Mouse (Mus musculus) layer of hippocampus, adult 11-12 months (tissue): Measurements from ENCODE around the gene Snx6.
"Not testable (repeated sequence)": the region's sequence is repeated elsewhere in the genome, so short reads cannot be mapped to it uniquely, and the experiment has no call there.

Experiments
- DNase-seq: peaks from one replicate; pipeline ENCODE4 v3.0.0; 2022; ENCODE audit warnings: low spot score

Gene Snx6

GRCm38 (mm10) chr12:54803531-54803930 is 8.0 kb upstream of the Snx6 start:
- DNase-seq, result no peak

GRCm38 (mm10) chr12:54796516-54797195 is 1.2 kb upstream of the Snx6 start:
- DNase-seq, result no peak

- DNase-seq, result no peak
Observed at GRCm38 (mm10) chr12:54794392-54794791, 1.1 kb downstream of the Snx6 start.

GRCm38 (mm10) chr12:54791465-54791864 is 4.0 kb downstream of the Snx6 start:
- no peak for DNase-seq

GRCm38 (mm10) chr12:54789346-54790143 is 6.0 kb downstream of the Snx6 start:
- no peak for DNase-seq

GRCm38 (mm10) chr12:54763624-54764023 is 31.9 kb downstream of the Snx6 start:
- DNase-seq, result no peak

- no peak for DNase-seq
Observed at GRCm38 (mm10) chr12:54760676-54761075, 34.8 kb downstream of the Snx6 start.

- DNase-seq, result no peak
Observed at GRCm38 (mm10) chr12:54758846-54759245, 36.7 kb downstream of the Snx6 start.

- no peak for DNase-seq
Observed at GRCm38 (mm10) chr12:54748647-54749046, 46.9 kb downstream of the Snx6 start.

GRCm38 (mm10) chr12:54738661-54739243 is 56.8 kb downstream of the Snx6 start:
- DNase-seq, result not testable (repeated sequence)

- DNase-seq, result not testable (repeated sequence)
Observed at GRCm38 (mm10) chr12:54737891-54738660, 57.4 kb downstream of the Snx6 start.

GRCm38 (mm10) chr12:54734307-54735131 is 61.0 kb downstream of the Snx6 start:
- not testable (repeated sequence) for DNase-seq

GRCm38 (mm10) chr12:54729140-54730059 is 66.1 kb downstream of the Snx6 start:
- not testable (repeated sequence) for DNase-seq

- DNase-seq, result not testable (repeated sequence)
Observed at GRCm38 (mm10) chr12:54718871-54719786, 76.4 kb downstream of the Snx6 start.

- not testable (repeated sequence) for DNase-seq
Observed at GRCm38 (mm10) chr12:54717516-54717915, 78.0 kb downstream of the Snx6 start.

- peak; percentile 56 for DNase-seq
Observed at GRCm38 (mm10) chr12:54713822-54714626, 81.5 kb downstream of the Snx6 start.

GRCm38 (mm10) chr12:54710494-54710879 is 85.0 kb downstream of the Snx6 start:
- peak; percentile 54 for DNase-seq
